Mouse (Mus musculus) lung, postnatal 0 days (tissue): ENCODE measurements around the gene Carmil1.

Source experiments
- CTCF ChIP-seq: IDR thresholded peaks from 2 replicates; pipeline ENCODE4 v1.5.1; 2016; ENCODE audit warnings: antibody characterized with exemption, mild to moderate bottlenecking
- EP300 ChIP-seq: IDR thresholded peaks from 2 replicates; pipeline ENCODE4 v1.6.1; 2016; ENCODE audit warnings: antibody characterized with exemption, mild to moderate bottlenecking, control low read depth

DNA sequence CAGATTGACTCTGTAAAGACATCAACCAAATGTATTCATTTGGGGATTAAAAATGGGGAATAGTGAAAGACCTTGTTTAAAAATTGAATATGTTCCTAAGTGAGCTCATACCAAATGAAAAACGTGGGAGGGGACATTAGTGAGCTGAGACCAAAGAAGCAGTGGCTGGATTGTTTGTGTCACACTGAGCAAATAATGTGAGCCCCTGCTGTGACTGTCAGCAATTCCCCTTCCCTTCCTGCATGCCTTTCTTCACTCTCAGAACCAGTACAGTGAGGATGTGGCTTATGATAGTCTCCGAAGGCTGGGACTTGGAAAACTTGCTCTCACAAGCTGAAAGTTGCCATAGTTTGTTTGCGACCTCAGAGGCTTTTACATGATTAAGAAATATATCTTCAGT lies 295.5 kb downstream of the Carmil1 start:
- TF ChIP-seq CTCF (no peak), EP300 (no peak)
